Mouse (Mus musculus) lung, postnatal 14 days (tissue): ENCODE measurements at regions not wholly inside any gene's neighbourhood (a gene's known extent, or its start where the extent isn't known, plus 50 kb on each side); places are given as distances from the start of the nearest gene placed in this dataset.

ENCODE experiments used
- DNase-seq: peaks from one replicate; pipeline ENCODE4 v3.0.0; 2021

- no peak for DNase-seq
Observed at GRCm38 (mm10) chr15:31855188-31855587, 253.5 kb downstream of the Fam173b start.

GRCm38 (mm10) chr15:31869100-31869499 lies 267.4 kb downstream of the Fam173b start:
- DNase-seq: no peak

- no peak for DNase-seq
Observed at GRCm38 (mm10) chr15:31869673-31870417, 268.2 kb downstream of the Fam173b start.

GRCm38 (mm10) chr15:31875436-31875835 lies 273.8 kb downstream of the Fam173b start:
- no peak for DNase-seq

- DNase-seq: no peak
Observed at GRCm38 (mm10) chr15:31880479-31880878, 278.8 kb downstream of the Fam173b start.

GRCm38 (mm10) chr15:31882331-31882730 lies 280.7 kb downstream of the Fam173b start:
- peak; percentile 12 for DNase-seq

GRCm38 (mm10) chr15:31883516-31883915 lies 281.9 kb downstream of the Fam173b start:
- no peak for DNase-seq

- no peak for DNase-seq
Observed at GRCm38 (mm10) chr15:31898904-31899650, 278.0 kb upstream of the Tas2r119 start.

- no peak for DNase-seq
Observed at GRCm38 (mm10) chr15:31900325-31900724, 276.8 kb upstream of the Tas2r119 start.

- no peak for DNase-seq
Observed at GRCm38 (mm10) chr15:31908432-31908831, 268.7 kb upstream of the Tas2r119 start.

- DNase-seq: no peak
Observed at GRCm38 (mm10) chr15:31911978-31912377, 265.1 kb upstream of the Tas2r119 start.

- DNase-seq: peak; percentile 2
Observed at GRCm38 (mm10) chr15:31921485-31921884, 255.6 kb upstream of the Tas2r119 start.

GRCm38 (mm10) chr15:31960301-31960700 lies 216.8 kb upstream of the Tas2r119 start:
- DNase-seq: no peak

GRCm38 (mm10) chr15:31961963-31962362 lies 215.1 kb upstream of the Tas2r119 start:
- peak; percentile 36 for DNase-seq

- DNase-seq: no peak
Observed at GRCm38 (mm10) chr15:31964911-31965310, 212.2 kb upstream of the Tas2r119 start.

GRCm38 (mm10) chr15:31965542-31965941 lies 211.5 kb upstream of the Tas2r119 start:
- no peak for DNase-seq

- no peak for DNase-seq
Observed at GRCm38 (mm10) chr15:31972891-31973290, 204.2 kb upstream of the Tas2r119 start.

GRCm38 (mm10) chr15:31973889-31974288 lies 203.2 kb upstream of the Tas2r119 start:
- no peak for DNase-seq

GRCm38 (mm10) chr15:31976461-31976860 lies 200.6 kb upstream of the Tas2r119 start:
- no peak for DNase-seq

- DNase-seq: no peak
Observed at GRCm38 (mm10) chr15:31977563-31977962, 199.5 kb upstream of the Tas2r119 start.

- DNase-seq: peak; percentile 3
Observed at GRCm38 (mm10) chr15:31979961-31980360, 197.1 kb upstream of the Tas2r119 start.

GRCm38 (mm10) chr15:31980791-31981190 lies 196.3 kb upstream of the Tas2r119 start:
- no peak for DNase-seq

- DNase-seq: no peak
Observed at GRCm38 (mm10) chr15:31987291-31987690, 189.8 kb upstream of the Tas2r119 start.

- DNase-seq: no peak
Observed at GRCm38 (mm10) chr15:31989093-31989492, 188.0 kb upstream of the Tas2r119 start.
